Mouse (Mus musculus) testis, adult 2 months (tissue): ENCODE results near the gene Snx13.

Source experiments
- CTCF ChIP-seq: fragments of 200-500 bp; IDR thresholded peaks from 2 replicates; pipeline ENCODE4 v1.5.1; 2012; ENCODE audit warnings: low read depth, mild to moderate bottlenecking, inconsistent platforms, low read length, moderate library complexity; ENCODE audit not compliant: control insufficient read depth, insufficient read depth, insufficient replicate concordance
- POLR2A ChIP-seq: fragments of 200-500 bp; IDR thresholded peaks from 2 replicates; pipeline ENCODE4 v1.6.1; 2012; ENCODE audit warnings: low read depth, mild to moderate bottlenecking, inconsistent platforms, low read length, moderate library complexity; ENCODE audit not compliant: control insufficient read depth

DNA sequence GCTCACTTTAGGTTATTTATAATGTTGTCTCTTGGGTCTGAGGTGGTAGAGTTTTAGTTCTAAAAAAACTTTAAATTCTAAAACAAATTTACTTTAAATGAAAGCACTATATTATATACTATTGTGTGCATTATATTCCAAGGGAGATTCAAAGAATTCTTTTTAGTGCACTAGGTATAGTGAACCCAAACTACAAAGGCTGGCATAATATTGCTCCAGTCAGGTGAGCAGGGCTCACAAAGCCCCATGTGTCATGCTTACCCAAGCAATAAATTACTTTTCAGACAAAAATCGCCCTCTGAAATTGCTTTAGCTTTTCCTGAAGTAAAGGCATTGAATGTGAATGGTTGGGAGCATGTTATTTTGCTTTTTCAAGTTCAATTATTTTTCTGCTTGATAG is 19.5 kb upstream of the Snx13 start:
- TF ChIP-seq CTCF (no peak), POLR2A (no peak)
